Mouse (Mus musculus) activated CD4-positive, CD25-positive, alpha-beta regulatory T cell (primary cell): ENCODE measurements around the gene Sparc. TPM values are rescaled to one million over a fixed set of nuclear protein-coding genes. Genes with fewer than 3 reads are reported as not detected.

Experiments
- polyA plus RNA-seq, 2 experiments: library from polyadenylated mRNA; unstranded; fragments of 100-300 nt; shearing (Covaris generic); gene quantifications; one replicate each; pipeline ENCODE4 v1.2.1; 2017

Gene Sparc
- polyA plus RNA-seq: under 1 TPM in 1 of 2 experiments, not detected in 1; 0.38 TPM

GRCm38 (mm10) chr11:55422978-55423377, at the start of gene Sparc:
Gene Sparc (minus strand): TSS chr11:55423183.

GRCm38 (mm10) chr11:55469048-55469843, 46.3 kb upstream of the Sparc start, which contains the start of gene G3bp1:
Gene G3bp1 (plus strand): TSS chr11:55469685.

GRCm38 (mm10) chr11:55461019-55461645, 38.1 kb upstream of the Sparc start, which contains the start of gene Atox1:
Gene Atox1 (minus strand): TSS chr11:55461239.

Other genes starting within 250 kb of the Sparc start
- under 1 TPM in 1 of 2 experiments, not detected in 1; 0.21 TPM for gene Slc36a2, start 238.1 kb downstream of the Sparc start, polyA plus RNA-seq
- 1 to 10 TPM; 1.9 to 2.1 TPM for gene Slc36a1, start 218.8 kb downstream of the Sparc start, polyA plus RNA-seq
- gene Fat2, start 86.6 kb downstream of the Sparc start, polyA plus RNA-seq: under 1 TPM in 1 of 2 experiments, not detected in 1; 0.02 TPM
- gene Atox1, start 38.1 kb upstream of the Sparc start, polyA plus RNA-seq: 100 to 1,000 TPM; 251 to 257 TPM
- gene G3bp1, start 46.5 kb upstream of the Sparc start, polyA plus RNA-seq: 100 to 1,000 TPM; 108 to 115 TPM
- gene Glra1, start 185.0 kb upstream of the Sparc start, polyA plus RNA-seq: not detected